Mouse (Mus musculus): Measurements from ENCODE around the gene Krt16. TPM values are rescaled to one million over a fixed set of nuclear protein-coding genes. Genes with fewer than 3 reads are reported as not detected.

The Krt16 gene
- total and polyA plus RNA-seq, 3 experiments = 0.05 TPM; not detected in 2

GRCm38 (mm10) chr11:100287024-100287423 lies 38.3 kb upstream of the Krt16 start:
- no peaks in the 10 kb centered on the region for H3K9me3 ChIP-seq (replicated peaks)
- no peaks in the 10 kb centered on the region for H3K36me3 ChIP-seq (replicated peaks)
- no peak overlapping the region for H3K4me3 ChIP-seq (ENCODE audit: low read depth, low read length)
- DNase-seq (ENCODE audit: low spot score) (no peak), ATAC-seq (ENCODE audit: extremely low read depth, insufficient number of reproducible peaks, low FRiP score, poor library complexity, severe bottlenecking) (no peak)
- TF ChIP-seq TAL1 (conservative IDR thresholded peaks at IDR 0.05; ENCODE audit: low read depth, low read length) (no peak), CTCF (IDR thresholded peaks at IDR 0.05; ENCODE audit: low read depth, low read length) (no peak), POLR2AphosphoS5 (IDR thresholded peaks at IDR 0.05; ENCODE audit: insufficient replicate concordance, low read depth, low read length) (no peak), GATA1 (IDR thresholded peaks at IDR 0.05; ENCODE audit: borderline replicate concordance, low read length) (no peak), GATA2 (IDR thresholded peaks at IDR 0.05; ENCODE audit: borderline replicate concordance, low read depth, low read length) (no peak)
- peaks cover 37% of the 10 kb centered on the region for H3K27me3 ChIP-seq (ENCODE audit: insufficient read depth, low read length)
- no peaks in the 10 kb centered on the region; the same call in 1 of the 2 replicates for H3K4me1 ChIP-seq (ENCODE audit: insufficient read depth, low read depth, low read length)

- H3K4me1 ChIP-seq (ENCODE audit: insufficient read depth, low read depth, low read length) = no peaks in the 10 kb centered on the region; the same call in 1 of the 2 replicates
- H3K27me3 ChIP-seq (ENCODE audit: insufficient read depth, low read length) = peaks cover 22% of the 10 kb centered on the region
- no peaks in the 10 kb centered on the region for H3K9me3 ChIP-seq (replicated peaks)
- ATAC-seq (ENCODE audit: extremely low read depth, insufficient number of reproducible peaks, low FRiP score, poor library complexity, severe bottlenecking) = no peak
- H3K36me3 ChIP-seq (replicated peaks) = no peaks in the 10 kb centered on the region
- DNase-seq (ENCODE audit: low spot score) = no peak
- no peak overlapping the region for H3K4me3 ChIP-seq (ENCODE audit: low read depth, low read length)
- TF ChIP-seq GATA2 (IDR thresholded peaks at IDR 0.05; ENCODE audit: borderline replicate concordance, low read depth, low read length) (no peak), POLR2AphosphoS5 (IDR thresholded peaks at IDR 0.05; ENCODE audit: insufficient replicate concordance, low read depth, low read length) (no peak), GATA1 (IDR thresholded peaks at IDR 0.05; ENCODE audit: borderline replicate concordance, low read length) (no peak), CTCF (IDR thresholded peaks at IDR 0.05; ENCODE audit: low read depth, low read length) (no peak), TAL1 (conservative IDR thresholded peaks at IDR 0.05; ENCODE audit: low read depth, low read length) (no peak)
These were observed 36.3 kb upstream of the Krt16 start for GRCm38 (mm10) chr11:100284988-100285387.

GRCm38 (mm10) chr11:100282549-100282948 lies 33.8 kb upstream of the Krt16 start:
- Histone ChIP-seq H3K4me3 (ENCODE audit: low read depth, low read length) (no peak overlapping the region), H3K27me3 (ENCODE audit: insufficient read depth, low read length) (peaks cover 13% of the 10 kb centered on the region), H3K36me3 (replicated peaks) (no peaks in the 10 kb centered on the region), H3K9me3 (replicated peaks) (no peaks in the 10 kb centered on the region), H3K4me1 (ENCODE audit: insufficient read depth, low read depth, low read length) (no peaks in the 10 kb centered on the region; the same call in 1 of the 2 replicates)
- ATAC-seq (ENCODE audit: extremely low read depth, insufficient number of reproducible peaks, low FRiP score, poor library complexity, severe bottlenecking) = no peak
- peak; percentile 33 for DNase-seq (ENCODE audit: low spot score)
- TF ChIP-seq POLR2AphosphoS5 (IDR thresholded peaks at IDR 0.05; ENCODE audit: insufficient replicate concordance, low read depth, low read length) (no peak), CTCF (IDR thresholded peaks at IDR 0.05; ENCODE audit: low read depth, low read length) (peak; percentile 64)

GRCm38 (mm10) chr11:100281596-100282544 lies 33.2 kb upstream of the Krt16 start:
- Histone ChIP-seq H3K27me3 (ENCODE audit: insufficient read depth, low read length) (peaks cover 11% of the 10 kb centered on the region), H3K36me3 (replicated peaks) (no peaks in the 10 kb centered on the region), H3K4me1 (ENCODE audit: insufficient read depth, low read depth, low read length) (no peaks in the 10 kb centered on the region; the same call in 1 of the 2 replicates), H3K4me3 (ENCODE audit: low read depth, low read length) (no peak overlapping the region), H3K9me3 (replicated peaks) (no peaks in the 10 kb centered on the region)
- DNase-seq (ENCODE audit: low spot score) (peak; percentile 32), ATAC-seq (ENCODE audit: extremely low read depth, insufficient number of reproducible peaks, low FRiP score, poor library complexity, severe bottlenecking) (peak; percentile 22; the same call in 1 of the 2 replicates)
- TF ChIP-seq POLR2AphosphoS5 (IDR thresholded peaks at IDR 0.05; ENCODE audit: insufficient replicate concordance, low read depth, low read length) = no peak
- TF ChIP-seq TAL1 (conservative IDR thresholded peaks at IDR 0.05; ENCODE audit: low read depth, low read length) = no peak
- TF ChIP-seq GATA1 (IDR thresholded peaks at IDR 0.05; ENCODE audit: borderline replicate concordance, low read length) = no peak
- no peak for TF ChIP-seq GATA2 (IDR thresholded peaks at IDR 0.05; ENCODE audit: borderline replicate concordance, low read depth, low read length)
- TF ChIP-seq CTCF (IDR thresholded peaks at IDR 0.05; ENCODE audit: low read depth, low read length) = peak; percentile 87

GRCm38 (mm10) chr11:100278759-100279158 lies 30.1 kb upstream of the Krt16 start:
- Histone ChIP-seq H3K4me3 (ENCODE audit: low read depth, low read length) (no peak overlapping the region), H3K9me3 (replicated peaks) (peaks cover 5% of the 10 kb centered on the region; the same call in 1 of the 2 replicates), H3K4me1 (ENCODE audit: insufficient read depth, low read depth, low read length) (no peaks in the 10 kb centered on the region; the same call in 1 of the 2 replicates), H3K27me3 (ENCODE audit: insufficient read depth, low read length) (peaks cover 2% of the 10 kb centered on the region; the same call in 1 of the 2 replicates), H3K36me3 (replicated peaks) (no peaks in the 10 kb centered on the region)
- DNase-seq (ENCODE audit: low spot score) (no peak), ATAC-seq (ENCODE audit: extremely low read depth, insufficient number of reproducible peaks, low FRiP score, poor library complexity, severe bottlenecking) (no peak)
- TF ChIP-seq TAL1 (conservative IDR thresholded peaks at IDR 0.05; ENCODE audit: low read depth, low read length) = no peak
- no peak for TF ChIP-seq POLR2AphosphoS5 (IDR thresholded peaks at IDR 0.05; ENCODE audit: insufficient replicate concordance, low read depth, low read length)
- no peak for TF ChIP-seq GATA2 (IDR thresholded peaks at IDR 0.05; ENCODE audit: borderline replicate concordance, low read depth, low read length)
- TF ChIP-seq CTCF (IDR thresholded peaks at IDR 0.05; ENCODE audit: low read depth, low read length) = no peak
- TF ChIP-seq GATA1 (IDR thresholded peaks at IDR 0.05; ENCODE audit: borderline replicate concordance, low read length) = no peak

GRCm38 (mm10) chr11:100277726-100278480 lies 29.2 kb upstream of the Krt16 start:
- DNase-seq (ENCODE audit: low spot score) = no peak
- TF ChIP-seq POLR2AphosphoS5 (IDR thresholded peaks at IDR 0.05; ENCODE audit: insufficient replicate concordance, low read depth, low read length) = no peak
- TF ChIP-seq GATA1 (IDR thresholded peaks at IDR 0.05; ENCODE audit: borderline replicate concordance, low read length) = no peak
- TF ChIP-seq GATA2 (IDR thresholded peaks at IDR 0.05; ENCODE audit: borderline replicate concordance, low read depth, low read length) = no peak
- no peak for TF ChIP-seq CTCF (IDR thresholded peaks at IDR 0.05; ENCODE audit: low read depth, low read length)
- TF ChIP-seq TAL1 (conservative IDR thresholded peaks at IDR 0.05; ENCODE audit: low read depth, low read length) = no peak
- no peaks in the 10 kb centered on the region for H3K27me3 ChIP-seq (ENCODE audit: insufficient read depth, low read length)
- peaks cover 5% of the 10 kb centered on the region; the same call in 1 of the 2 replicates for H3K9me3 ChIP-seq (replicated peaks)
- no peaks in the 10 kb centered on the region for H3K36me3 ChIP-seq (replicated peaks)
- ATAC-seq (ENCODE audit: extremely low read depth, insufficient number of reproducible peaks, low FRiP score, poor library complexity, severe bottlenecking) = no peak
- H3K4me1 ChIP-seq (ENCODE audit: insufficient read depth, low read depth, low read length) = no peaks in the 10 kb centered on the region
- no peak overlapping the region for H3K4me3 ChIP-seq (ENCODE audit: low read depth, low read length)
